Mouse (Mus musculus): ENCODE results near the gene Mettl14. TPM values are rescaled to one million over a fixed set of nuclear protein-coding genes. Genes with fewer than 3 reads are reported as not detected.

Gene Mettl14
- polyA plus RNA-seq, 1 experiment from 2014 or later, result 30.7 TPM

GRCm38 (mm10) chr3:123341049-123341448, 44.9 kb downstream of the Mettl14 start:
- Histone ChIP-seq H3K27ac (ENCODE audit: low read length) (no peak overlapping the region), H3K9me3 (ENCODE audit: low read length) (no peaks in the 10 kb centered on the region), H3K4me1 (ENCODE audit: insufficient read depth, low read length) (0 out of 2 replicates have a peak, but pooled peaks cover 10% of the 10 kb centered on the region), H3K4me2 (replicated peaks; ENCODE audit: low read depth, low read length) (no peak overlapping the region), H3K9ac (replicated peaks; ENCODE audit: low read length) (no peak overlapping the region), H3K4me3 (ENCODE audit: low read length) (no peak overlapping the region), H3K36me3 (ENCODE audit: insufficient read depth, low read length) (peaks cover 40% of the 10 kb centered on the region), H3K27me3 (ENCODE audit: insufficient read depth, low read length) (no peaks in the 10 kb centered on the region)
- WGBS, result 95% methylated on average over 2 of the region's 2 CpGs
- no peak for ATAC-seq (ENCODE audit: low FRiP score, low TSS enrichment)

- 51% methylated on average over 12 of the region's 12 CpGs for WGBS
- no peak for ATAC-seq (ENCODE audit: low FRiP score, low TSS enrichment)
- H3K9ac ChIP-seq (replicated peaks; ENCODE audit: low read length), result no peak overlapping the region
These were observed 47.2 kb downstream of the Mettl14 start for GRCm38 (mm10) chr3:123338666-123339195.

GRCm38 (mm10) chr3:123337853-123338252, 48.1 kb downstream of the Mettl14 start:
- 0 out of 2 replicates have a peak overlapping the region, but pooled peaks have one; percentile 55 for H3K27ac ChIP-seq (ENCODE audit: low read length)
- H3K9me3 ChIP-seq (ENCODE audit: low read length), result no peaks in the 10 kb centered on the region
- ATAC-seq (ENCODE audit: low FRiP score, low TSS enrichment), result no peak

More at GRCm38 (mm10) chr3:123338666-123339195, 47.2 kb downstream of the Mettl14 start:
- Histone ChIP-seq H3K4me2 (replicated peaks; ENCODE audit: low read depth, low read length) (no peak overlapping the region), H3K4me1 (ENCODE audit: insufficient read depth, low read length) (peaks cover 29% of the 10 kb centered on the region; the same call in 1 of the 2 replicates), H3K4me3 (ENCODE audit: low read length) (no peak overlapping the region), H3K27me3 (ENCODE audit: insufficient read depth, low read length) (no peaks in the 10 kb centered on the region), H3K27ac (ENCODE audit: low read length) (no peak overlapping the region), H3K36me3 (ENCODE audit: insufficient read depth, low read length) (peaks cover 26% of the 10 kb centered on the region; the same call in 1 of the 2 replicates), H3K9me3 (ENCODE audit: low read length) (no peaks in the 10 kb centered on the region)

GRCm38 (mm10) chr3:123336951-123337350, 49.0 kb downstream of the Mettl14 start:
- Histone ChIP-seq H3K9me3 (ENCODE audit: low read length) (no peaks in the 10 kb centered on the region), H3K36me3 (ENCODE audit: insufficient read depth, low read length) (peaks cover 23% of the 10 kb centered on the region; the same call in 1 of the 2 replicates), H3K27ac (ENCODE audit: low read length) (peak overlapping the region; percentile 69; the same call in 1 of the 2 replicates), H3K4me2 (replicated peaks; ENCODE audit: low read depth, low read length) (no peak overlapping the region), H3K4me1 (ENCODE audit: insufficient read depth, low read length) (peaks cover 33% of the 10 kb centered on the region; the same call in 1 of the 2 replicates), H3K27me3 (ENCODE audit: insufficient read depth, low read length) (no peaks in the 10 kb centered on the region), H3K9ac (replicated peaks; ENCODE audit: low read length) (no peak overlapping the region; the same call in 1 of the 2 replicates), H3K4me3 (ENCODE audit: low read length) (no peak overlapping the region)
- no peak; the same call in 1 of the 2 replicates for ATAC-seq (ENCODE audit: low FRiP score, low TSS enrichment)
- 70% methylated on average over 5 of the region's 5 CpGs for WGBS

More at GRCm38 (mm10) chr3:123337853-123338252, 48.1 kb downstream of the Mettl14 start:
- H3K4me2 ChIP-seq (replicated peaks; ENCODE audit: low read depth, low read length), result no peak overlapping the region
- H3K9ac ChIP-seq (replicated peaks; ENCODE audit: low read length), result no peak overlapping the region
- peaks cover 32% of the 10 kb centered on the region; the same call in 1 of the 2 replicates for H3K4me1 ChIP-seq (ENCODE audit: insufficient read depth, low read length)
- WGBS, result 61% methylated on average over 6 of the region's 6 CpGs
- H3K36me3 ChIP-seq (ENCODE audit: insufficient read depth, low read length), result peaks cover 23% of the 10 kb centered on the region; the same call in 1 of the 2 replicates
- no peak overlapping the region for H3K4me3 ChIP-seq (ENCODE audit: low read length)
- H3K27me3 ChIP-seq (ENCODE audit: insufficient read depth, low read length), result no peaks in the 10 kb centered on the region

- H3K27ac ChIP-seq (ENCODE audit: low read length), result peak overlapping the region; percentile 43; the same call in 1 of the 2 replicates
- H3K27me3 ChIP-seq (ENCODE audit: insufficient read depth, low read length), result no peaks in the 10 kb centered on the region
- H3K9me3 ChIP-seq (ENCODE audit: low read length), result no peaks in the 10 kb centered on the region
- ATAC-seq (ENCODE audit: low FRiP score, low TSS enrichment), result peak; percentile 69; the same call in 1 of the 2 replicates
- H3K9ac ChIP-seq (replicated peaks; ENCODE audit: low read length), result no peak overlapping the region
- no peak overlapping the region for H3K4me3 ChIP-seq (ENCODE audit: low read length)
- 31% methylated on average over 7 of the region's 7 CpGs for WGBS
- peaks cover 23% of the 10 kb centered on the region; the same call in 1 of the 2 replicates for H3K36me3 ChIP-seq (ENCODE audit: insufficient read depth, low read length)
- H3K4me1 ChIP-seq (ENCODE audit: insufficient read depth, low read length), result peaks cover 33% of the 10 kb centered on the region; the same call in 1 of the 2 replicates
- no peak overlapping the region for H3K4me2 ChIP-seq (replicated peaks; ENCODE audit: low read depth, low read length)
These were observed 49.5 kb downstream of the Mettl14 start for GRCm38 (mm10) chr3:123336455-123336854.

GRCm38 (mm10) chr3:123335480-123335879, 50.4 kb downstream of the Mettl14 start:
- Histone ChIP-seq H3K9ac (replicated peaks; ENCODE audit: low read length) (no peak overlapping the region), H3K27ac (ENCODE audit: low read length) (no peak overlapping the region; the same call in 1 of the 2 replicates), H3K9me3 (ENCODE audit: low read length) (no peaks in the 10 kb centered on the region), H3K4me3 (ENCODE audit: low read length) (no peak overlapping the region), H3K36me3 (ENCODE audit: insufficient read depth, low read length) (peaks cover 18% of the 10 kb centered on the region; the same call in 1 of the 2 replicates), H3K4me1 (ENCODE audit: insufficient read depth, low read length) (peaks cover 37% of the 10 kb centered on the region; the same call in 1 of the 2 replicates), H3K27me3 (ENCODE audit: insufficient read depth, low read length) (no peaks in the 10 kb centered on the region), H3K4me2 (replicated peaks; ENCODE audit: low read depth, low read length) (no peak overlapping the region)
- ATAC-seq (ENCODE audit: low FRiP score, low TSS enrichment), result peak; percentile 73
- WGBS, result 46% methylated on average over 3 of the region's 3 CpGs

- no peak overlapping the region for H3K4me3 ChIP-seq (ENCODE audit: low read length)
- peaks cover 37% of the 10 kb centered on the region; the same call in 1 of the 2 replicates for H3K4me1 ChIP-seq (ENCODE audit: insufficient read depth, low read length)
- WGBS, result 55% methylated on average over 7 of the region's 7 CpGs
- ATAC-seq (ENCODE audit: low FRiP score, low TSS enrichment), result no peak
- peaks cover 13% of the 10 kb centered on the region; the same call in 1 of the 2 replicates for H3K36me3 ChIP-seq (ENCODE audit: insufficient read depth, low read length)
- no peak overlapping the region for H3K9ac ChIP-seq (replicated peaks; ENCODE audit: low read length)
- no peaks in the 10 kb centered on the region for H3K9me3 ChIP-seq (ENCODE audit: low read length)
- no peaks in the 10 kb centered on the region for H3K27me3 ChIP-seq (ENCODE audit: insufficient read depth, low read length)
- no peak overlapping the region; the same call in 1 of the 2 replicates for H3K4me2 ChIP-seq (replicated peaks; ENCODE audit: low read depth, low read length)
- peak overlapping the region; percentile 82 for H3K27ac ChIP-seq (ENCODE audit: low read length)
These were observed 51.0 kb downstream of the Mettl14 start for GRCm38 (mm10) chr3:123334947-123335346.

GRCm38 (mm10) chr3:123333055-123333424, 52.9 kb downstream of the Mettl14 start:
- H3K9me3 ChIP-seq (ENCODE audit: low read length), result no peaks in the 10 kb centered on the region
- no peak for ATAC-seq (ENCODE audit: low FRiP score, low TSS enrichment)
- no peak overlapping the region for H3K4me3 ChIP-seq (ENCODE audit: low read length)
- 0 out of 2 replicates have a peak, but pooled peaks cover 9% of the 10 kb centered on the region for H3K36me3 ChIP-seq (ENCODE audit: insufficient read depth, low read length)
- 22% methylated on average over 4 of the region's 4 CpGs for WGBS
- H3K4me2 ChIP-seq (replicated peaks; ENCODE audit: low read depth, low read length), result no peak overlapping the region
- H3K27me3 ChIP-seq (ENCODE audit: insufficient read depth, low read length), result no peaks in the 10 kb centered on the region
- H3K9ac ChIP-seq (replicated peaks; ENCODE audit: low read length), result no peak overlapping the region
- no peak overlapping the region; the same call in 1 of the 2 replicates for H3K27ac ChIP-seq (ENCODE audit: low read length)
- peaks cover 37% of the 10 kb centered on the region; the same call in 1 of the 2 replicates for H3K4me1 ChIP-seq (ENCODE audit: insufficient read depth, low read length)

- WGBS, result 76% methylated on average over 2 of the region's 2 CpGs
- Histone ChIP-seq H3K9me3 (ENCODE audit: low read length) (no peaks in the 10 kb centered on the region), H3K36me3 (ENCODE audit: insufficient read depth, low read length) (0 out of 2 replicates have a peak, but pooled peaks cover 6% of the 10 kb centered on the region), H3K4me2 (replicated peaks; ENCODE audit: low read depth, low read length) (no peak overlapping the region), H3K4me3 (ENCODE audit: low read length) (no peak overlapping the region), H3K27ac (ENCODE audit: low read length) (no peak overlapping the region; the same call in 1 of the 2 replicates), H3K4me1 (ENCODE audit: insufficient read depth, low read length) (peaks cover 36% of the 10 kb centered on the region; the same call in 1 of the 2 replicates), H3K27me3 (ENCODE audit: insufficient read depth, low read length) (no peaks in the 10 kb centered on the region), H3K9ac (replicated peaks; ENCODE audit: low read length) (no peak overlapping the region)
- ATAC-seq (ENCODE audit: low FRiP score, low TSS enrichment), result no peak
These were observed 53.4 kb downstream of the Mettl14 start for GRCm38 (mm10) chr3:123332330-123333054.
